Comparison of ENCODE assay signal across 28 mouse cellular contexts in the genomic region with DNA sequence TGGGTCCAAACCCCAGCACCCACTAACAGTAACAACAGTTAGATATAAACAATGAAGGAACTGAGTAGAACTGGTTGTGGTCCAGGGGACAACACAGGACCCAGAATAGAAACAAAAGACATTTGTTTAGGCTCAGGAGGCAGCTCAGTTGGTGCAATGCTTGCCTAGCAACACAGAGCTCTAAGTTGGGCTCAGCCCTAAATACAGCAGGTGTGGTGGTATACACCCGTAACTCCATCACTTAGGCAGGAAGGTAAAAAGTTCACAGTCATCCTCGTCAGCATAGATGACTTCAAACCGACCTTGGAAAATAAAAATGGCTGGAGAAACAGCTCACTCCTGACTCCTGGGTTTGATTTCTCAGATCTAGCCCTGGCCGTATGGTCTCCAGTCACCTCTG. TPM values are rescaled to one million over a fixed set of nuclear protein-coding genes. Genes with fewer than 3 reads are reported as not detected.
DNase-seq lines count a peak whose midpoint lies in the region; ATAC-seq lines count a peak whose summit lies in the region.
"Had no signal": no experiment of that assay in that cellular context is flagged by ENCODE, and none has a peak within 500 bp of the region (broad histone marks: within the 10 kb centered on the region; RNA-seq: fewer than 3 reads in every experiment).

No protein-coding gene starts in this region.

- H3K36me3 ChIP-seq in lung, embryonic 15.5 days: no peaks in the 10 kb centered on the region
- H3K36me3 ChIP-seq: embryonic facial prominence, embryonic 10.5 days; embryonic facial prominence, embryonic 12.5 days; forebrain, embryonic 15.5 days had no signal

- H3K27ac ChIP-seq in lung, embryonic 15.5 days: peak overlapping the region; percentile 20; the same call in 1 of the 2 replicates
- H3K27ac ChIP-seq: embryonic facial prominence, embryonic 12.5 days; forebrain, embryonic 13.5 days; forebrain, embryonic 15.5 days had no signal

- H3K27me3 ChIP-seq in lung, embryonic 15.5 days: no peaks in the 10 kb centered on the region
- H3K27me3 ChIP-seq: CH12.LX; embryonic facial prominence, embryonic 12.5 days had no signal

- DNase-seq in lung, postnatal 25 days (ENCODE audit: low spot score): no peak
- peak; percentile 75 for DNase-seq in ES-CJ7 (ENCODE audit: low read depth, low spot score)
- peak; percentile 36 for DNase-seq in ZHBTc4 (ENCODE audit: low read depth, low spot score)
- DNase-seq in gastrocnemius, postnatal 4 days (ENCODE audit: low spot score in 2 of 2): no peak
- DNase-seq: adrenal gland, adult 2 months; adrenal gland, postnatal 10 days; adrenal gland, postnatal 25 days; B cell, adult 2 months; cerebellum, adult 11 months; cerebellum, adult 18-20 months; cerebellum, adult 8-10 months; cerebellum, adult 9-11 months; cerebellum, postnatal 14 days; cerebellum, postnatal 36 days; forebrain, postnatal 0 days had no signal

- H3K4me3 ChIP-seq in lung, embryonic 15.5 days: no peak overlapping the region
- H3K4me3 ChIP-seq: embryonic facial prominence, embryonic 10.5 days; embryonic facial prominence, embryonic 12.5 days; forebrain, embryonic 13.5 days; forebrain, embryonic 15.5 days had no signal

- H3K9me3 ChIP-seq in lung, embryonic 15.5 days: no peaks in the 10 kb centered on the region
- H3K9me3 ChIP-seq: embryonic facial prominence, embryonic 10.5 days; embryonic facial prominence, embryonic 12.5 days; forebrain, embryonic 13.5 days; forebrain, embryonic 15.5 days had no signal

- no peak overlapping the region for H3K4me2 ChIP-seq in lung, embryonic 15.5 days
- H3K4me2 ChIP-seq: embryonic facial prominence, embryonic 12.5 days; forebrain, embryonic 13.5 days; forebrain, embryonic 15.5 days had no signal

- 63% methylated on average over 4 of the region's 4 CpGs for WGBS in lung, embryonic 15.5 days

- ATAC-seq in lung, embryonic 15.5 days (ENCODE audit: borderline replicate concordance, extremely low read depth, low FRiP score, low TSS enrichment): no peak
- no peak for ATAC-seq in megakaryocyte-erythroid progenitor cell, adult 5-6 weeks (replicated peaks; ENCODE audit: low FRiP score, low TSS enrichment, poor library complexity, severe bottlenecking)
- ATAC-seq: CD4-positive, CD25-positive, alpha-beta regulatory T cell, adult 4 months; forebrain, embryonic 13.5 days; forebrain, embryonic 15.5 days; forebrain, postnatal 0 days had no signal

- no peak overlapping the region for H3K9ac ChIP-seq in lung, embryonic 15.5 days
- H3K9ac ChIP-seq: embryonic facial prominence, embryonic 12.5 days; forebrain, embryonic 13.5 days; forebrain, embryonic 15.5 days; forebrain, postnatal 0 days had no signal

- H3K4me1 ChIP-seq in lung, embryonic 15.5 days: peaks cover 44% of the 10 kb centered on the region
- H3K4me1 ChIP-seq: forebrain, embryonic 15.5 days had no signal

RNA-seq across cellular contexts. Expression of a gene that starts 55.8 kb away (rescaled TPM):
- not detected in 2 replicates for polyA plus RNA-seq in lung, embryonic 15.5 days (2015; fragmentation: Nextera tagmentation; extraction: Ambion mirVana)
- not detected for total RNA-seq in gastrocnemius, postnatal 4 days (2021)
- not detected in 2 replicates for total RNA-seq in megakaryocyte-erythroid progenitor cell, adult 5-6 weeks (2014; fragmentation: Nextera tagmentation)
- total RNA-seq in megakaryocyte-erythroid progenitor cell, adult 5-6 weeks (2017): not detected in 2 replicates
- total RNA-seq: adrenal gland, postnatal 10 days; adrenal gland, postnatal 4 days; CH12.LX; common myeloid progenitor, adult 5-6 weeks; forebrain, postnatal 0 days; MEL had no signal
- polyA plus RNA-seq: adrenal gland, adult 2 months; CD4-positive, CD25-positive, alpha-beta regulatory T cell, adult 4 months; embryonic facial prominence, embryonic 10.5 days; embryonic facial prominence, embryonic 12.5 days; embryonic facial prominence, embryonic 14.5 days; forebrain, embryonic 11.5 days; forebrain, embryonic 13.5 days; forebrain, embryonic 15.5 days had no signal

Comparison
In these comparisons a context has a peak if more than half of its experiments do, and no peak if none do; other contexts are left out.
1. DNase-seq: peak in ES-CJ7 (single experiment) and ZHBTc4 (single experiment); none in lung, postnatal 25 days (single experiment) and gastrocnemius, postnatal 4 days (0 of 2).